Mouse (Mus musculus): Measurements from ENCODE around the gene Dynlt1c. TPM values are rescaled to one million over a fixed set of nuclear protein-coding genes. Genes with fewer than 3 reads are reported as not detected.
"Not testable (repeated sequence)": the region's sequence is repeated elsewhere in the genome, so short reads cannot be mapped to it uniquely, and the experiment has no call there.

Dynlt1c gene
- polyA plus RNA-seq (2016; fragmentation: Nextera tagmentation; extraction: Ambion mirVana): 38.8 and 43.2 TPM in 2 replicates

GRCm38 (mm10) chr17:6601204-6601911, at the start of gene Dynlt1c:
Gene Dynlt1c, plus strand, starts transcription at chr17:6601671.
- H3K36me3 ChIP-seq; H3K4me1 ChIP-seq (replicated peaks); H3K27me3 ChIP-seq (ENCODE audit: insufficient read depth, poor library complexity, severe bottlenecking); H3K9me3 ChIP-seq: not testable (repeated sequence)
- H3K4me3 ChIP-seq: peak within 1 kb of the TSS; percentile 46
- H3K27ac ChIP-seq: peak within 1 kb of the TSS; percentile 75
- WGBS: 11% methylated on average over 37 of the region's 40 CpGs
- DNase-seq (ENCODE audit: low spot score): peak; percentile 87

- WGBS: no CpG with 5 or more reads among the region's 4 CpGs
- H3K27me3 ChIP-seq (ENCODE audit: insufficient read depth, poor library complexity, severe bottlenecking); DNase-seq (ENCODE audit: low spot score); H3K9me3 ChIP-seq; H3K27ac ChIP-seq; H3K4me3 ChIP-seq; H3K4me1 ChIP-seq (replicated peaks); H3K36me3 ChIP-seq: not testable (repeated sequence)
These were observed 47.7 kb upstream of the Dynlt1c start for GRCm38 (mm10) chr17:6553798-6554197.

- H3K9me3 ChIP-seq; DNase-seq (ENCODE audit: low spot score); H3K27me3 ChIP-seq (ENCODE audit: insufficient read depth, poor library complexity, severe bottlenecking); H3K4me1 ChIP-seq (replicated peaks); H3K36me3 ChIP-seq; H3K4me3 ChIP-seq; H3K27ac ChIP-seq: not testable (repeated sequence)
- no CpG with 5 or more reads among the region's 5 CpGs for WGBS
These were observed 47.2 kb upstream of the Dynlt1c start for GRCm38 (mm10) chr17:6554243-6554642.

- H3K9me3 ChIP-seq; H3K27ac ChIP-seq; H3K4me1 ChIP-seq (replicated peaks); H3K4me3 ChIP-seq; H3K27me3 ChIP-seq (ENCODE audit: insufficient read depth, poor library complexity, severe bottlenecking); H3K36me3 ChIP-seq; DNase-seq (ENCODE audit: low spot score): not testable (repeated sequence)
- no CpG with 5 or more reads among the region's 4 CpGs for WGBS
These were observed 41.9 kb upstream of the Dynlt1c start for GRCm38 (mm10) chr17:6559447-6560133.

- not testable (repeated sequence) for H3K27ac ChIP-seq; DNase-seq (ENCODE audit: low spot score); H3K9me3 ChIP-seq; H3K36me3 ChIP-seq; H3K4me1 ChIP-seq (replicated peaks); H3K27me3 ChIP-seq (ENCODE audit: insufficient read depth, poor library complexity, severe bottlenecking); H3K4me3 ChIP-seq
- WGBS: 87% methylated on average over 3 of the region's 3 CpGs
These were observed 36.6 kb upstream of the Dynlt1c start for GRCm38 (mm10) chr17:6564866-6565265.

- H3K27ac ChIP-seq; H3K27me3 ChIP-seq (ENCODE audit: insufficient read depth, poor library complexity, severe bottlenecking); H3K4me1 ChIP-seq (replicated peaks); H3K36me3 ChIP-seq; H3K9me3 ChIP-seq; DNase-seq (ENCODE audit: low spot score); H3K4me3 ChIP-seq: not testable (repeated sequence)
- WGBS: 67% methylated on average over 6 of the region's 8 CpGs
These were observed 33.6 kb upstream of the Dynlt1c start for GRCm38 (mm10) chr17:6567908-6568307.

- H3K36me3 ChIP-seq; H3K27ac ChIP-seq; H3K4me3 ChIP-seq; DNase-seq (ENCODE audit: low spot score); H3K9me3 ChIP-seq; H3K4me1 ChIP-seq (replicated peaks); H3K27me3 ChIP-seq (ENCODE audit: insufficient read depth, poor library complexity, severe bottlenecking): not testable (repeated sequence)
- WGBS: 94% methylated on average over 11 of the region's 11 CpGs
These were observed 30.2 kb upstream of the Dynlt1c start for GRCm38 (mm10) chr17:6571296-6571695.

- H3K36me3 ChIP-seq; H3K27me3 ChIP-seq (ENCODE audit: insufficient read depth, poor library complexity, severe bottlenecking); H3K27ac ChIP-seq; H3K9me3 ChIP-seq; H3K4me3 ChIP-seq; H3K4me1 ChIP-seq (replicated peaks); DNase-seq (ENCODE audit: low spot score): not testable (repeated sequence)
- no CpG with 5 or more reads among the region's 1 CpGs for WGBS
These were observed 29.3 kb upstream of the Dynlt1c start for GRCm38 (mm10) chr17:6572202-6572601.

GRCm38 (mm10) chr17:6575376-6575775, 26.1 kb upstream of the Dynlt1c start:
- not testable (repeated sequence) for H3K9me3 ChIP-seq; H3K36me3 ChIP-seq; DNase-seq (ENCODE audit: low spot score); H3K4me3 ChIP-seq; H3K4me1 ChIP-seq (replicated peaks); H3K27me3 ChIP-seq (ENCODE audit: insufficient read depth, poor library complexity, severe bottlenecking); H3K27ac ChIP-seq
- WGBS: 91% methylated on average over 8 of the region's 8 CpGs

- H3K27me3 ChIP-seq (ENCODE audit: insufficient read depth, poor library complexity, severe bottlenecking): peaks cover 11% of the 10 kb centered on the region
- WGBS: no CpG with 5 or more reads among the region's 6 CpGs
- not testable (repeated sequence) for H3K4me1 ChIP-seq (replicated peaks); DNase-seq (ENCODE audit: low spot score); H3K4me3 ChIP-seq; H3K36me3 ChIP-seq; H3K27ac ChIP-seq; H3K9me3 ChIP-seq
These were observed 12.8 kb upstream of the Dynlt1c start for GRCm38 (mm10) chr17:6588672-6589071.

- H3K9me3 ChIP-seq; H3K27ac ChIP-seq; H3K4me3 ChIP-seq; H3K36me3 ChIP-seq; H3K27me3 ChIP-seq (ENCODE audit: insufficient read depth, poor library complexity, severe bottlenecking); DNase-seq (ENCODE audit: low spot score); H3K4me1 ChIP-seq (replicated peaks): not testable (repeated sequence)
- WGBS: 89% methylated on average over 2 of the region's 3 CpGs
These were observed 9.4 kb upstream of the Dynlt1c start for GRCm38 (mm10) chr17:6592109-6592508.

GRCm38 (mm10) chr17:6593896-6594295, 7.6 kb upstream of the Dynlt1c start:
- not testable (repeated sequence) for DNase-seq (ENCODE audit: low spot score); H3K9me3 ChIP-seq; H3K27me3 ChIP-seq (ENCODE audit: insufficient read depth, poor library complexity, severe bottlenecking); H3K36me3 ChIP-seq; H3K4me3 ChIP-seq; H3K27ac ChIP-seq; H3K4me1 ChIP-seq (replicated peaks)
- WGBS: 78% methylated on average over 3 of the region's 3 CpGs

- H3K36me3 ChIP-seq; H3K27me3 ChIP-seq (ENCODE audit: insufficient read depth, poor library complexity, severe bottlenecking); H3K4me3 ChIP-seq; DNase-seq (ENCODE audit: low spot score); H3K4me1 ChIP-seq (replicated peaks); H3K9me3 ChIP-seq; H3K27ac ChIP-seq: not testable (repeated sequence)
- WGBS: 59% methylated on average over 14 of the region's 15 CpGs
These were observed 5.5 kb upstream of the Dynlt1c start for GRCm38 (mm10) chr17:6595776-6596497.
